ENCODE assay signal across 20 mouse cellular contexts in the genomic region with DNA sequence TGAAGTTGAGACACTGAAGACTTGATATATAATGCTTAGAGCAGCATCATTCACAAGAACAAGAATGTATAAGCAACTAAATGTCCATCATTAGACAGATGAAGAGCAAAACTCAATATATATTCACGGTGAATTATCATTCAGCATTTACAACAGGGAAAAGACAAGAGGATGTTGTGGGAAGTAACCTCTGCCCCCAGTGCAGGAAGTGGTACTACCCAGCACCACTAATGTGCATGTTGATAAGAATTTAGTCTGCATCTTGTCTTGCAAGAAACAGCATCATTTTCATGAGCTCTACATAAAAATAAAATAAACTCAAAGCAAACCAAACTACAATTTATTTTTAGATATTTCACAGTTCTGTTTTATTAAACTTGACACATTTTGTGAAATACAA.
DNase-seq lines count a peak whose midpoint lies in the region; ATAC-seq lines count a peak whose summit lies in the region.
"Had no signal": no experiment of that assay in that cellular context is flagged by ENCODE, and none has a peak within 500 bp of the region (broad histone marks: within the 10 kb centered on the region; RNA-seq: fewer than 3 reads in every experiment).

No protein-coding gene starts in this region.

- no peaks in the 10 kb centered on the region for H3K27me3 ChIP-seq in megakaryocyte, embryonic 14.5 days (replicated peaks)
- H3K27me3 ChIP-seq: CH12.LX, Patski had no signal

- no peak for ATAC-seq in megakaryocyte, adult 5-6 weeks (ENCODE audit: poor library complexity, severe bottlenecking)
- ATAC-seq: activated CD4-positive, CD25-positive, alpha-beta regulatory T cell, adult 4 months; CD4-positive, CD25-positive, alpha-beta regulatory T cell, adult 4 months; Patski had no signal

- peak; percentile 85 for DNase-seq in 416B (ENCODE audit: low read depth)
- no peak for DNase-seq in heart, postnatal 14 days
- DNase-seq: adrenal gland, adult 2 months; adrenal gland, adult 8-10 months; adrenal gland, postnatal 10 days; adrenal gland, postnatal 14 days; adrenal gland, postnatal 25 days; adrenal gland, postnatal 36 days; B cell, adult 2 months; cerebellum, adult 11 months; cerebellum, adult 11-12 months; cerebellum, adult 18-20 months; cerebellum, adult 2 months had no signal

- no peaks in the 10 kb centered on the region for H3K36me3 ChIP-seq in megakaryocyte, embryonic 14.5 days (replicated peaks; ENCODE audit: low read length)
- H3K36me3 ChIP-seq: G1E had no signal

- H3K4me1 ChIP-seq in megakaryocyte, embryonic 14.5 days = peaks cover 42% of the 10 kb centered on the region

- no peaks in the 10 kb centered on the region for H3K9me3 ChIP-seq in megakaryocyte, embryonic 14.5 days
- H3K9me3 ChIP-seq: G1E had no signal

- intact Hi-C loops in heart, postnatal 14 days (cut with DNase I) = no loop called here

- H3K4me3 ChIP-seq in megakaryocyte, embryonic 14.5 days (replicated peaks) = peak overlapping the region; percentile 47
